Mouse (Mus musculus): ENCODE results near the gene Ppil1. TPM values are rescaled to one million over a fixed set of nuclear protein-coding genes. Genes with fewer than 3 reads are reported as not detected.

Ppil1 gene
- total and polyA plus RNA-seq, 3 experiments = 28.4 to 33.2 (median 31.1) TPM

DNA sequence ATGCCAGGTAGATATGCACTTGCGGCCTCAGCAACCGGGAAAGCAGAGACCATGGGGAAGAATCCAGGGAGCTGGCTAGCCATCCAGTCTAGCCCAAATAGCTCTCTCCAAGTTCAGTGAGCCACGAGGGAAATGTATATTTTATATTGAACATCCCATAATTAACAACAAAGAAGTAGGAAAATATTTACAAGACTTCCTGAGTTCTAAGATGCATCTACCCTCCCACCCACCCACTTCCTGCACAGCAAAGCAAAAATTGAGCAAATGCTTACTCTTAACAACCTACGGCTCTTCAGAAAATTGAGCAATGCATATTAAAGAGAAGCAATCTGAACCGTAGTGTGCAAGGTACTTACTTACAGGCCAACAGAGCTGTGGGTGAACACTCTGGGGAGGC is 774 bp upstream of the Ppil1 start:
- 67% methylated on average over 5 of the region's 5 CpGs for WGBS
- intact Hi-C loops (cut with DNase I) = loop anchor here (5.0 kb wide), 2 partner anchors 93 to 228 kb away; partner anchors contain the start of gene Pim1
- TF ChIP-seq CTCF (IDR thresholded peaks at IDR 0.05) (no peak), EP300 (IDR thresholded peaks at IDR 0.05; ENCODE audit: insufficient read depth, low read depth, low read length) (no peak), POLR2A (IDR thresholded peaks at IDR 0.05; ENCODE audit: insufficient read depth, low read depth, low read length) (no peak)
- peaks cover 1% of the 10 kb centered on the region for H3K4me1 ChIP-seq (ENCODE audit: control insufficient read depth, insufficient read depth, low read length)
- no peak overlapping the region for H3K9ac ChIP-seq (ENCODE audit: low read depth, low read length)
- H3K27me3 ChIP-seq (ENCODE audit: control insufficient read depth, insufficient read depth, low read length) = no peaks in the 10 kb centered on the region
- peak overlapping the region; percentile 98 for H3K27ac ChIP-seq
- no peak for DNase-seq
- H3K4me3 ChIP-seq = no peak overlapping the region; the same call in 1 of the 2 replicates
- H3K36me3 ChIP-seq (ENCODE audit: control insufficient read depth, insufficient read depth, low read length) = no peaks in the 10 kb centered on the region
- no peaks in the 10 kb centered on the region for H3K79me2 ChIP-seq (replicated peaks; ENCODE audit: control insufficient read depth, insufficient read depth, low read length)

DNA sequence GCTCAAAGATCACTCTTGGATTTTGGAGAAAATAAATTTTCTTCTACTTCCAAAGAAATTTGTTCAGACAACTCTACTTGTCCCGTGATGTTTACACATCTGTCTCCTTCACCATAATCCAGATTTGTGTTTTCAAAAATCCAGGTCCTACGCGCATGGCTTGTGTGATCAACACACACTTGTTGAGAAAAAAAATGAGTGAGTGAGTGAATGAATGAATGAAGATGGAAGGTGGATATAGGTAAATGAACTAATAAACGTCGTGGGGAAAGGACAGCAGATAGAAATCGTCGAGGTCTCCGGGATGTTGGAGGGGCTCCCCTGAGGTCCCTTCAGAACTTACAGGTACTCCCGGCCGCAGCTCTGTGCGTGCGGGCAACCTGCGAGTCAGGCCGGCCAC is 569 bp downstream of the Ppil1 start:
- no peak for DNase-seq
- H3K4me1 ChIP-seq (ENCODE audit: control insufficient read depth, insufficient read depth, low read length) = 0 out of 2 replicates have a peak, but pooled peaks cover 1% of the 10 kb centered on the region
- H3K27me3 ChIP-seq (ENCODE audit: control insufficient read depth, insufficient read depth, low read length) = no peaks in the 10 kb centered on the region
- H3K79me2 ChIP-seq (replicated peaks; ENCODE audit: control insufficient read depth, insufficient read depth, low read length) = no peaks in the 10 kb centered on the region
- no peak for TF ChIP-seq POLR2A (IDR thresholded peaks at IDR 0.05; ENCODE audit: insufficient read depth, low read depth, low read length)
- no peak for TF ChIP-seq CTCF (IDR thresholded peaks at IDR 0.05)
- TF ChIP-seq EP300 (IDR thresholded peaks at IDR 0.05; ENCODE audit: insufficient read depth, low read depth, low read length) = no peak
- H3K4me3 ChIP-seq = peak overlapping the region; percentile 90
- peaks cover 2% of the 10 kb centered on the region; the same call in 1 of the 2 replicates for H3K36me3 ChIP-seq (ENCODE audit: control insufficient read depth, insufficient read depth, low read length)
- intact Hi-C loops (cut with DNase I) = no loop called here
- peak overlapping the region; percentile 90 for H3K9ac ChIP-seq (ENCODE audit: low read depth, low read length)
- H3K27ac ChIP-seq = peak overlapping the region; percentile 98
- WGBS = under 1% methylated on average over 14 of the region's 14 CpGs

DNA sequence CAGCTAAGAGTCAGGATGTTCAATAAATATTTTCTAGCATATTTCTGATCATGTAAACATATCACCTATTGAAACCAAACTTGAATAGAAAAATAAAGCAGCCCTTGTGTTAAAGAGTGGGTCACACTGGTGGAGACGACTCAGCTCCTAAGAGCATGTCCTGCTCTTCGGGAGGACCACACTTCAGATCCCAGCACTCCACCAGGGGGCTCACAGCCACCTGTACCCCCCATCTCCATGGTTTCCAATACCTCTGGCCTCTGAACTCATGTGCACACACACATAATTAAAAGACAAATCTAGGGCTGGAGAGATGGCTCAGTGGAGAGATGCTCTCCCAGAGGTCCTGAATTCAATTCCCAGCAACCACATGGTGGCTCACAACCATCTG is 1.7 kb downstream of the Ppil1 start:
- no peak overlapping the region for H3K27ac ChIP-seq
- no peaks in the 10 kb centered on the region for H3K79me2 ChIP-seq (replicated peaks; ENCODE audit: control insufficient read depth, insufficient read depth, low read length)
- peaks cover 5% of the 10 kb centered on the region; the same call in 1 of the 2 replicates for H3K4me1 ChIP-seq (ENCODE audit: control insufficient read depth, insufficient read depth, low read length)
- no peak overlapping the region for H3K9ac ChIP-seq (ENCODE audit: low read depth, low read length)
- intact Hi-C loops (cut with DNase I) = no loop called here
- peaks cover 2% of the 10 kb centered on the region; the same call in 1 of the 2 replicates for H3K36me3 ChIP-seq (ENCODE audit: control insufficient read depth, insufficient read depth, low read length)
- no peak for DNase-seq
- H3K27me3 ChIP-seq (ENCODE audit: control insufficient read depth, insufficient read depth, low read length) = no peaks in the 10 kb centered on the region
- no peak for TF ChIP-seq EP300 (IDR thresholded peaks at IDR 0.05; ENCODE audit: insufficient read depth, low read depth, low read length)
- no peak overlapping the region for H3K4me3 ChIP-seq
- 47% methylated on average over 2 of the region's 2 CpGs for WGBS

DNA sequence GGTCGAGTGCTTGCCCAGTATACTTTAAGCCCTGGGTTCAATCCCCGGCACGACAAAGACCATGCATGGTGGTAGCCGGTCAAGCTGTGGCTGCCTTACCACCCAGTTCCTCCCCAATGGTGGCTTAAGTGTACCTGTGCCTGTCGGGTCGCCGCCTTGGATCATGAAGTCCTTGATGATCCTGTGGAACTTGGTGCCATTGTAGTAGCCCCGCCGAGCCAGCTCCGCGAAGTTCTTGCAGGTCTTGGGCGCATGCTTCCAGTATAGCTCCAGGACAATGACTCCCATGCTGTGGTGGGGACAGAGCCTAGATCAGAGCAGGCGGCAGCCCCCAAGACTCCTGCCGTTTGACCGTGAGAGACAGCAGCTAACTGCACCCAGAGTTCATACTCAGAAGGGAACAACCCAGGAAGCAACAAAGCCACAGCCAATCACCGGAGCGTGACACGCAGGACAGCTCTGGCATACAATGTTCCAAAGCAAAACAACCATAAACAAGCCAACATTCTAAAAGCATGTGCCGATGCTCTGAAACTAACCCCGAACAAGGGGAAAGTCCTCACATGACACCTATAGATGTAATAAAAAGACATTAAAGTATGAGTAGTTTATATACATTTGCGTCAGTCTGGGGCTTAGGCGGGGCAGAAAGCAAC is 2.3 kb downstream of the Ppil1 start:
- H3K9ac ChIP-seq (ENCODE audit: low read depth, low read length) = no peak overlapping the region
- no peak overlapping the region for H3K27ac ChIP-seq
- H3K4me1 ChIP-seq (ENCODE audit: control insufficient read depth, insufficient read depth, low read length) = peaks cover 5% of the 10 kb centered on the region; the same call in 1 of the 2 replicates
- H3K4me3 ChIP-seq = no peak overlapping the region
- H3K79me2 ChIP-seq (replicated peaks; ENCODE audit: control insufficient read depth, insufficient read depth, low read length) = no peaks in the 10 kb centered on the region
- intact Hi-C loops (cut with DNase I) = no loop called here
- H3K36me3 ChIP-seq (ENCODE audit: control insufficient read depth, insufficient read depth, low read length) = peaks cover 2% of the 10 kb centered on the region; the same call in 1 of the 2 replicates
- no peaks in the 10 kb centered on the region for H3K27me3 ChIP-seq (ENCODE audit: control insufficient read depth, insufficient read depth, low read length)
- 85% methylated on average over 22 of the region's 22 CpGs for WGBS
- TF ChIP-seq CTCF (IDR thresholded peaks at IDR 0.05) (no peak), POLR2A (IDR thresholded peaks at IDR 0.05; ENCODE audit: insufficient read depth, low read depth, low read length) (no peak), EP300 (IDR thresholded peaks at IDR 0.05; ENCODE audit: insufficient read depth, low read depth, low read length) (no peak)
- DNase-seq = no peak

DNA sequence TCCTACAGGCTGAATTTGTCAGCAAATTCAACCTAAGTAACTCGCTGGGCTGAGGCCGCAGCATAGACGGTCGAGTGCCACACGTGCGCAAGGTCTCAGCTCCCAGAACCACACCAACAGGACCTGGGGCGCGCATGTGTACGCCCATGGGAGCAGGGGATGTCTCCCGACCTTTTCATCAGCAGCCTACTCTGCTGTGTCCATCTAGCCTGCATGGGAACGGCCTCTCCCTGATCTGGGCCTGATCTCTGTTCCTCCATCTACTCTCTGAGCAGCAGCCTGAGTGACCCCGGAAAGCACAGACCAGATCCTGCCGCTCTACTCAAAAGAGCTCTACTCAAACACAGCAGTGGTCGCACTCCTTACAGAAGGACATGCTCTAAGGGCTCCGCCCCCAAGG is 3.5 kb downstream of the Ppil1 start:
- H3K36me3 ChIP-seq (ENCODE audit: control insufficient read depth, insufficient read depth, low read length) = peaks cover 2% of the 10 kb centered on the region; the same call in 1 of the 2 replicates
- H3K27ac ChIP-seq = no peak overlapping the region
- H3K9ac ChIP-seq (ENCODE audit: low read depth, low read length) = no peak overlapping the region
- H3K79me2 ChIP-seq (replicated peaks; ENCODE audit: control insufficient read depth, insufficient read depth, low read length) = no peaks in the 10 kb centered on the region
- no peak for DNase-seq
- intact Hi-C loops (cut with DNase I) = no loop called here
- TF ChIP-seq CTCF (IDR thresholded peaks at IDR 0.05) = no peak
- TF ChIP-seq EP300 (IDR thresholded peaks at IDR 0.05; ENCODE audit: insufficient read depth, low read depth, low read length) = no peak
- TF ChIP-seq POLR2A (IDR thresholded peaks at IDR 0.05; ENCODE audit: insufficient read depth, low read depth, low read length) = no peak
- WGBS = 90% methylated on average over 15 of the region's 15 CpGs
- H3K4me1 ChIP-seq (ENCODE audit: control insufficient read depth, insufficient read depth, low read length) = peaks cover 7% of the 10 kb centered on the region; the same call in 1 of the 2 replicates
- no peaks in the 10 kb centered on the region for H3K27me3 ChIP-seq (ENCODE audit: control insufficient read depth, insufficient read depth, low read length)
- no peak overlapping the region for H3K4me3 ChIP-seq

DNA sequence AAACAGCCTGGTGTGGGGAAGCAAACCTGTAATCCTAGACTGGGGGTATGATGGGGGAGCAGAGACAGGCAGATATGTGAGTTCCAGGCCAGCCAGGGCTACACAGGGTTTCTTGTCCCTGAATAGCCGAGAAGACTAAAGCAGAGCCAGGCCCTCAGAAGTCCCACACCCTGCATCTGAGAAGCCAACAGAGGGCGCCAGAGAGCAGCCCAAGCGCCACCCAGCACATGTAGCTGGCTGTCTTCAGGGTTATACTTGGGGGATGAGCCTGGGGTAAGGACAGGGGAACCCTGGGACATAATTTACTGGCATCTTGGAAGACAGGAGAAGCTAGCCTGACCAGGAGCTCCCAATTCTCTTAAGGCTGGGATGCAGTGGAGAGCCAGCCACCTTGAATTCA is 4.5 kb downstream of the Ppil1 start:
- Histone ChIP-seq H3K9ac (ENCODE audit: low read depth, low read length) (no peak overlapping the region), H3K4me1 (ENCODE audit: control insufficient read depth, insufficient read depth, low read length) (peaks cover 8% of the 10 kb centered on the region; the same call in 1 of the 2 replicates), H3K27me3 (ENCODE audit: control insufficient read depth, insufficient read depth, low read length) (no peaks in the 10 kb centered on the region), H3K4me3 (no peak overlapping the region), H3K27ac (no peak overlapping the region), H3K36me3 (ENCODE audit: control insufficient read depth, insufficient read depth, low read length) (peaks cover 2% of the 10 kb centered on the region; the same call in 1 of the 2 replicates), H3K79me2 (replicated peaks; ENCODE audit: control insufficient read depth, insufficient read depth, low read length) (no peaks in the 10 kb centered on the region)
- TF ChIP-seq EP300 (IDR thresholded peaks at IDR 0.05; ENCODE audit: insufficient read depth, low read depth, low read length) (0 out of 2 replicates have a peak, but pooled peaks have one; percentile 28), CTCF (IDR thresholded peaks at IDR 0.05) (peak; percentile 96), POLR2A (IDR thresholded peaks at IDR 0.05; ENCODE audit: insufficient read depth, low read depth, low read length) (no peak)
- peak; percentile 78 to 83 for DNase-seq
- intact Hi-C loops (cut with DNase I) = loop anchor here (1.0 to 5.0 kb wide), 2 partner anchors 112 to 253 kb away; no protein-coding TSS in a partner anchor
- 5% methylated on average over 3 of the region's 3 CpGs for WGBS
